Mouse (Mus musculus) thymus, adult 2 months (tissue): ENCODE measurements around the gene Zfhx3. TPM values are rescaled to one million over a fixed set of nuclear protein-coding genes. Genes with fewer than 3 reads are reported as not detected.

Experiments used
- DNase-seq: peaks from one replicate; pipeline ENCODE4 v3.0.0; 2021
- H3K27ac ChIP-seq: fragments of 200-500 bp; 2 replicates; pipeline ENCODE4 v1.5.1; 2012; ENCODE audit warnings: low read length, control low read depth; ENCODE audit not compliant: control insufficient read depth, insufficient read depth
- H3K27me3 ChIP-seq: fragments of 200-500 bp; 2 replicates; pipeline ENCODE4 v1.6.1; 2012; ENCODE audit warnings: mild to moderate bottlenecking, low read length, moderate library complexity, mixed read lengths; ENCODE audit not compliant: control insufficient read depth, insufficient read depth
- H3K36me3 ChIP-seq: fragments of 200-500 bp; 2 replicates; pipeline ENCODE4 v1.6.1; 2012; ENCODE audit warnings: mild to moderate bottlenecking, low read length, moderate library complexity; ENCODE audit not compliant: control insufficient read depth, insufficient read depth
- H3K4me1 ChIP-seq: fragments of 200-500 bp; replicated peaks from 2 replicates; pipeline ENCODE4 v1.6.1; 2012; ENCODE audit warnings: low read length; ENCODE audit not compliant: control insufficient read depth, insufficient read depth
- H3K4me3 ChIP-seq: fragments of 200-500 bp; 2 replicates; pipeline ENCODE4 v1.5.1; 2012; ENCODE audit warnings: mild to moderate bottlenecking, low read length, control low read depth, moderate library complexity; ENCODE audit not compliant: control insufficient read depth, insufficient read depth
- CTCF ChIP-seq: fragments of 200-500 bp; IDR thresholded peaks from 2 replicates; pipeline ENCODE4 v1.5.1; 2012; ENCODE audit warnings: mild to moderate bottlenecking, control low read depth, low read length, moderate library complexity, borderline replicate concordance; ENCODE audit not compliant: control insufficient read depth, poor library complexity, insufficient read depth; ENCODE audit errors: extremely low read depth
- POLR2A ChIP-seq: fragments of 200-500 bp; IDR thresholded peaks from 2 replicates; pipeline ENCODE4 v1.6.1; 2012; ENCODE audit warnings: mild to moderate bottlenecking, low read length, control low read depth, moderate library complexity; ENCODE audit not compliant: control insufficient read depth, poor library complexity, insufficient read depth; ENCODE audit errors: extremely low read depth
- WGBS: fragments of 180-500 bp; shearing (Covaris S2); methylation state at CpG from one replicate; pipeline ENCODE4 v1.1.7; 2018; 5-methylcytosine and 5-hydroxymethylcytosine counted together
- polyA plus RNA-seq: library from polyadenylated mRNA; depleted of rRNA; stranded (reverse); fragments of >200 nt; gene quantifications from 2 replicates; pipeline ENCODE4 v1.2.3, GENCODE M21; 2012

The Zfhx3 gene
- polyA plus RNA-seq, 1 experiment = 1.1 TPM

- no peak overlapping the region for H3K4me3 ChIP-seq
- H3K4me1 ChIP-seq = peaks cover 1% of the 10 kb centered on the region
- no peak for DNase-seq
- TF ChIP-seq CTCF (no peak), POLR2A (no peak)
- H3K36me3 ChIP-seq = no peaks in the 10 kb centered on the region
- H3K27me3 ChIP-seq = no peaks in the 10 kb centered on the region
- no peak overlapping the region for H3K27ac ChIP-seq
- 59% methylated on average over 7 of the region's 7 CpGs for WGBS
Measured at GRCm38 (mm10) chr8:108743238-108743637, 800.8 kb downstream of the Zfhx3 start.

GRCm38 (mm10) chr8:108745551-108745950, 803.1 kb downstream of the Zfhx3 start:
- 78% methylated on average over 7 of the region's 7 CpGs for WGBS
- no peak for TF ChIP-seq CTCF
- TF ChIP-seq POLR2A = no peak
- no peaks in the 10 kb centered on the region for H3K36me3 ChIP-seq
- peaks cover 5% of the 10 kb centered on the region; the same call in 1 of the 2 replicates for H3K4me1 ChIP-seq
- H3K4me3 ChIP-seq = no peak overlapping the region
- no peak overlapping the region for H3K27ac ChIP-seq
- H3K27me3 ChIP-seq = no peaks in the 10 kb centered on the region
- no peak for DNase-seq

DNA sequence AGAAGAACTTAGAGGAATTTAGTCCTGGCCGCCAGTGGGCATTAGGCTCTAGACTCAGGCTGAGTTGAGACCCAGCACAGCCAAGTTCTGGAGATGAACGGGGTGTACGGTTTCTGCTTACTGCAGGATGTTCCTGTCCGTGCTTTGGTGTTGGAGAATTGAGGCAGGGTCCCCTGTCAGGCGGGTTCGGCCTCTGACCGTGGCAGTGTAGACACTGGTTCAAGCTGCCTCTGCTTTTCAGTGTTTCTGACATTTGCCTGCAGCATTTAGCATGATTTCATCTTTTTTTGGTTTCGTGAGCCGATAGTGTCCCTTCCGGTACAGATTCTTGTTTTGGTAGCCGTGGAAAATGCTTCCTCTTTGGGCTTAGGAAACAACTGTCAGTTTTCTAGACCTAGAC, 805.7 kb downstream of the Zfhx3 start:
- no peak for DNase-seq
- Histone ChIP-seq H3K4me3 (no peak overlapping the region), H3K4me1 (peaks cover 5% of the 10 kb centered on the region; the same call in 1 of the 2 replicates)

GRCm38 (mm10) chr8:108748851-108749376, 806.5 kb downstream of the Zfhx3 start:
- H3K4me1 ChIP-seq = peaks cover 5% of the 10 kb centered on the region; the same call in 1 of the 2 replicates
- no peaks in the 10 kb centered on the region for H3K36me3 ChIP-seq
- DNase-seq = no peak
- TF ChIP-seq POLR2A = no peak
- no peak for TF ChIP-seq CTCF
- WGBS = 3% methylated on average over 6 of the region's 6 CpGs
- H3K27ac ChIP-seq = no peak overlapping the region
- no peak overlapping the region for H3K4me3 ChIP-seq
- H3K27me3 ChIP-seq = no peaks in the 10 kb centered on the region

More for the DNA sequence above, 805.7 kb downstream of the Zfhx3 start:
- Histone ChIP-seq H3K27me3 (no peaks in the 10 kb centered on the region), H3K36me3 (no peaks in the 10 kb centered on the region), H3K27ac (no peak overlapping the region)
- 31% methylated on average over 11 of the region's 11 CpGs for WGBS
- TF ChIP-seq POLR2A (no peak), CTCF (no peak)

- Histone ChIP-seq H3K4me1 (peaks cover 5% of the 10 kb centered on the region; the same call in 1 of the 2 replicates), H3K27me3 (no peaks in the 10 kb centered on the region), H3K36me3 (no peaks in the 10 kb centered on the region), H3K27ac (no peak overlapping the region), H3K4me3 (no peak overlapping the region)
- no peak for DNase-seq
- TF ChIP-seq POLR2A (no peak), CTCF (no peak)
- 94% methylated on average over 9 of the region's 9 CpGs for WGBS
Measured at GRCm38 (mm10) chr8:108750806-108751205, 808.4 kb downstream of the Zfhx3 start.

DNA sequence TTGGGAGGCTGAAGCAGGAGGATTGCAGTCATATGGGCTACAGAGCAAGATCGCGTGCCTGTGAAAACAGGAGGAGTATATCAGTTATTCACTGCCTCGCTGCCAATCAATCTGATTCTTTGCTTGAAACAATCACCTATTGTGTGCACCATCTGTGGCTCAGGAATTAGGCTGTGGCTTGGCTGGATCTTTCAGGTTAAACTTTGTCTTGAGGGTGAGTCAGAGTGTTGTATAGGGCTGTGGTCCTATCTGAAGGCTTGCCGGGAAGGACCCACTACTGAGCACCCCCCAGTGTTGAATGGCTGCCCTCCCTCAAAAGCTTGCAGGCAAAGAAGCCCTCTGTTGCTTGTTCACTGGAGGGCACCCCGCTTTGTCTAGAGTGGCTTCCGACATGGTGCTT, 812.1 kb downstream of the Zfhx3 start:
- Histone ChIP-seq H3K36me3 (no peaks in the 10 kb centered on the region), H3K4me1 (no peaks in the 10 kb centered on the region), H3K27me3 (no peaks in the 10 kb centered on the region), H3K4me3 (no peak overlapping the region), H3K27ac (no peak overlapping the region)
- TF ChIP-seq POLR2A = no peak
- TF ChIP-seq CTCF = no peak
- DNase-seq = no peak
- WGBS = 95% methylated on average over 6 of the region's 6 CpGs
